Mouse (Mus musculus): ENCODE measurements around the gene Zfp507.

The Zfp507 gene

DNA sequence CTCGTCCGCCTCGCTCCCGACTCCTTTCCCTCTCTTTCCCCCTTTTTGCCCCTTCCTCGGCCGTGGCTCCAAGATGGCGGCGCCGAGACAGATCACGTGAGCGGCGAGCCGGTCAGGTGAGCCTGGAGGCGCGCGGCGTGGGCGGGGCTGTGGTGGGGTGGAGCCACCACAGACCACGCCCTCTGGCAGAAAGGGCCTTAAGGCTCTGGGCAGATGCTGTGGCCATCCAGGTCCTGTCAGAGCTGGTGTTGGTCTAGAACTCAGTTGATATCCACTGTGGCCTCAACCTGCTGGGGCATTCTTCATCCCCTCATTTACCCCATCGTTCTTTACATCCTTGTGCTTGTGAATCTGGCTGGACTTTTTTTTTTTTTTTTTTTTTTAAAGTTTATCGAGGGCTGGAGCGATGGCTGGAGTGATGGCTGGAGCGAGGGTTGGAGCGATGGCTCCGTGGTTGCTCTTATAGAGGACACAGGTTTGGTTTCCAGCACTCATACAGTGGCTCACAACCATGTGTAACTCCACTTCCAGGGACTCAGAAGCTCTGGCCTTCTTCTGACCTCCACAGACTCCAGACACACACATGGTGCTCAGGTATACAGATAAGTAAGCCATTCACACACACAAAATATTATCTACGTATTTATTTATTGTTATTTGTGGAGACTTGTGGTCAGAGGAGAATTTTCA lies at the start of gene Zfp507:
Zfp507 (minus strand) TSS at position 98 of the 690 bp plus-strand sequence.
- peak; percentile 89 for DNase-seq

DNA sequence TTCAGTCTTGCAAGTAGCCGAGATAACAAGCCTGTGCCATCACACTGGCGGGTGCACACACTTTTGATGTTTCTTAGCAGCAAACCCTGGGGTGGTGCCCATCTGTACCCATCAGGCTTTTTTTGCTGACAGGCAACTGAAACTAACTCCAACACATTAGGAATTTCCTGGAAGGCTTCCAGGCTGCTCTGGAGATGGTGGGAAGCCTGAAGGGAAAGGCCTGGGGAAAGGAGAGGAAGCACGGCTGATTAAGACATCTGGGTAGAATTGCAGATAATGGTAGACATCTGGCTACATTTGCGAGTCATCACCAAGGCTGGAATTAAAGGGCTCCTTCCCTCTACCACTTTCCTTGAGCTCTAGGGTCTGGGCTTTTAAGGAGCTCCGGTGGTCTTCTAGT lies 47.6 kb upstream of the Zfp507 start:
- no peak for DNase-seq

- no peak for DNase-seq
Measured at GRCm38 (mm10) chr7:35848526-35848925, 45.7 kb upstream of the Zfp507 start.

DNA sequence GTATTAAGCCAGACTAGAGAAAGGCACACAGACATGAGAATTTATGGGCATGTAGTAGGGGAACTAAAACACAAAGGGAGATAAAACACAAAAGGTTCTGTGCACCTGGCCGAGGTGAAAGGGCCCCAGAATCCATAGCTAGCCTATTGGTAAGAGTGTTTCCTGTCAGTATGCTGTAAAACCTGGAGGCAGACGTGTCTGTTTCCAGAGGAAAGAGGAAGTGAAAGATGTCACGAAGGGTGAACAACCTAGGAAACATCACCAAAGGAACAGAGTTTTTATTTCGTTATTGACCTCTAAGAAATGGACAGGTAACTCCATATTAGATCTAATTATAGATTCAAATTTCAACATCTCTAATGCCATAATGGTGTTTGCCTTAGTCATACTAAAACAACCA lies 37.7 kb upstream of the Zfp507 start:
- DNase-seq: no peak

- DNase-seq: no peak
Measured at GRCm38 (mm10) chr7:35836851-35837250, 34.0 kb upstream of the Zfp507 start.

GRCm38 (mm10) chr7:35836415-35836814 lies 33.6 kb upstream of the Zfp507 start:
- DNase-seq: no peak

DNA sequence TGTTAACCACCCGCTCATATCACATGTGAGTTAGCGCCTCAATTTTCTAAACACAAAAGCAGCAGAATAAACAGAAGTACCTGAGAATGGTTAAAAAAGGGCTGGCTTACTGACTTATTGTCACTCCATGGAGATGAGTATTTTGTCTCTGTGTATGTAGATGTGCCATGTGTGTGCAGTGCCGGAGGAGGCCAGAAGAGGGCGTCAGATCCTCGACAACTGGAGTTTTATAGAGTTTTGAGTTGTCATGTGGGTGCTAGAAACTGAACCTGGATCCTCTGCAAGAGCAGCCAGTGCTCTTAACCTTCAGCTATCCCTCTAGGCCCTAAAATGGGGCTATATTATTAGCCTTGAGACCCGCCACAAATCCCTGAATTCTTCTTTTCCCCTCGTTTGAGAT lies 27.3 kb upstream of the Zfp507 start:
- no peak for DNase-seq

GRCm38 (mm10) chr7:35823906-35824305 lies 21.1 kb upstream of the Zfp507 start:
- DNase-seq: no peak

DNA sequence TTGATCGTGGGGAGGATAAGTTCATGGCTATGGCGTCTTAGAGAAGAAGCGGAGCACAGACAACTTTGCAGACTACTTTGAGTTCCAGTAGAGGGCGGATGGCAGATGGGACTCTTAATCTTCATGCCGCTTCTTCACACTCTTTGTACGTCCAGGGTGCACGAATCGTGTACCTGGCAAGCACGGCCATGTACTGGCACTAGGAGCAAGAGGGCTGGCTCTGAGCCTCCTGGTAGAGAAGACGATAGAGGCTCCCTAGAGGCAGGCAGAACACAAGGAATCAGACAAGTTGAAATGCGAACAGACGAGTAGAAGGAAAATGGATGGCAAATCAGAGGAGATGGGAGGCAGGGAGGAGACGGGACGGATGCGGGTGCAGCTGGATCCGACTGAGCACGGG lies 19.5 kb upstream of the Zfp507 start:
- DNase-seq: no peak

GRCm38 (mm10) chr7:35821357-35821756 lies 18.6 kb upstream of the Zfp507 start:
- DNase-seq: no peak

GRCm38 (mm10) chr7:35819486-35819885 lies 16.7 kb upstream of the Zfp507 start:
- no peak for DNase-seq

GRCm38 (mm10) chr7:35814759-35815551 lies 12.2 kb upstream of the Zfp507 start:
- no peak for DNase-seq

DNA sequence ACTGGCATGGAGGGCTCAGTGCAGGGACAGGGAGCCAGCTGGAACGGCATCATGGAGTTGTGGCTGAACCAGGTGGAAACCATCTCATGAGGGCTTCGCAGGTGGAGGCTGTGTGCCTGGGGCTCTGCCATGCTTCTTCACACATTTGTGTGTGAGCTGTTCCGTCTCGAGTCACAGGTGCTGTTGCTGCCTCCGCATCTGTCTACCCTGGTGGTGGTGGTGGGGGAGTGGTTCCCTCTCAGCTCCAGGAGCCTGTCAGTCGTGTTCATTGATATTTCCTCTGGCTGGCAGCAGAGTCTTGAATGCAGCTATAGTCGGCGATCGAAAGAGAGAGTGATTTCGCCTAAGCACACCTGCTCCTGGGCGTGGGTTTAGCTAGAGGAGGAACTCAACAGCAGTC lies 10.5 kb upstream of the Zfp507 start:
- no peak for DNase-seq

- DNase-seq: peak; percentile 11
Measured at GRCm38 (mm10) chr7:35810736-35811135, 7.9 kb upstream of the Zfp507 start.

GRCm38 (mm10) chr7:35804206-35804605 lies 1.4 kb upstream of the Zfp507 start:
- DNase-seq: no peak

DNA sequence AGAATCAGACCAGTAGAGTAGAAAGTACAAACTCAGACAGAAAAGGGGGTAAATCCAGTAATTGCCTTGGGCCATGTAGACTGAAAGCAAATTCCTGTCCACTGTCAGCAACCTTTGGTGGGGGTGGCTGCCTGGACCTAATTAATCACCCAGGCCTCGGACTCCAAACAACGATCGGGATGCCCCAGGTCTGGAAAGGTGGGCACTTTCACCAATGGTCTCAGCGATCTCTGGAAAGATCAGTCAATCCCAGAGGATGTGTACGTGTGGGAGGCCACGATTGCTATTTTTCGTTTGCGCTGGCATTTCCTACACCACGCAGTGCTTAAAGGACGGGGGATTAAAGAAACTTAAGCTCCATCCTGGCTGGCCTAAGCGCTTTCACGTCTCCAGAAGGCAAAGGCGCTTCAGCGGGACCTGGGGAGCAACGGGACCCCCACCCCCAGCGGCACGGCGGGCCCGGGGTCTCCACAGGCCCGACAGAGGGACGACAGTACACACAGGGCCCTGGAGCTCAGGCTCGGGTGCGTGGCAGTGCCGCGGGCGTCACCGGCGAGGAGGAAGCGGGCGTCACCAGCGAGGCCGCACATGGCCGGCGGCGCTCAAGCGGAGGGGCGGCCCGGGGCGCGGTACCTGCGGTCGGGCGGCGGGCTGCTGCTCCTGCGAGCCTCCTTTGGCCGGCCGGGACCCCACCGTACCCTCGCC lies 450 bp downstream of the Zfp507 start:
- no peak for DNase-seq

DNA sequence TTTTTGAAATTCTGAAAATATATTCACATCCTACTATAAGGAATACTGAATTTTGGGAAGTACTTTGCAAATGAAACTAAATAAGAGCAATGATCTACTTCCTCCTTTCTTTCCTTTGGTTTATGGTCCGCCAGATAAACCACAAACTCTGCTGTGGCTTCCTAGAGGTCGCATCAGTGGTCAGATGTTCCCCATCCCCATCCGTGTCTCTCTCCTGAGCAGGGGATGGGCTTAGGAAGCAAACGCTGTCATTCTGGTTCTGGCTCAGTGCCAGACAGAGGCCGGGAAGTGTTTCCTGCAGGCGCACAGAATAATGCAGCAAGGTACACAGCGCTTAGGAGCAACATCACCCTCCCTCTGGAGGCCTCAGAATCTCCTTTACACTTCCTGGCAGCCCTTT lies 6.7 kb downstream of the Zfp507 start:
- DNase-seq: no peak

DNA sequence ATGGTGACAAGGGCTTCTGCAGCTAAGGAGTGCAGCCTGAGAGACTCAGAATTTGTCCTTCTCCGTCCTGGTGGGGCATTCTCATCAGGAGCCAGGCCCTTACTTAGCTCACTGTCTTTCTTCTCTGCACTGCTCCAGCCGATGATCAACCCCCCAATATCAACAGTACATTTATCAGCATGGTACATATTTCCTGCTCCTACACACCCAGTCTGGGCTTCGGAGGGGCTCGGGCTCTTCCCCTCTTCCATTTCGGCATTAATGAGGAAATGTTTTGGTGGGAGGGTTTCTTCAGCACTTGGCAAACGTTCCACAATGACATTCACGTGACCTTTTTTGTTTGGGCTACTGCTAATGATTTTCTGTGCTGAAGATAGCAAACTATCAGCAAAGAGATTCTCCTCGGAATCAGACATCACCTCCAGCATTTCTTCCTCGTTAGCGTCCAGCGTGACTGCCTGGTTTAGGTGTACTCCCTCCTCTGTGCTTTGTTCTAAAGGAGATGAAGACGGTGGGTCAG lies 8.6 kb downstream of the Zfp507 start:
- DNase-seq: no peak

DNA sequence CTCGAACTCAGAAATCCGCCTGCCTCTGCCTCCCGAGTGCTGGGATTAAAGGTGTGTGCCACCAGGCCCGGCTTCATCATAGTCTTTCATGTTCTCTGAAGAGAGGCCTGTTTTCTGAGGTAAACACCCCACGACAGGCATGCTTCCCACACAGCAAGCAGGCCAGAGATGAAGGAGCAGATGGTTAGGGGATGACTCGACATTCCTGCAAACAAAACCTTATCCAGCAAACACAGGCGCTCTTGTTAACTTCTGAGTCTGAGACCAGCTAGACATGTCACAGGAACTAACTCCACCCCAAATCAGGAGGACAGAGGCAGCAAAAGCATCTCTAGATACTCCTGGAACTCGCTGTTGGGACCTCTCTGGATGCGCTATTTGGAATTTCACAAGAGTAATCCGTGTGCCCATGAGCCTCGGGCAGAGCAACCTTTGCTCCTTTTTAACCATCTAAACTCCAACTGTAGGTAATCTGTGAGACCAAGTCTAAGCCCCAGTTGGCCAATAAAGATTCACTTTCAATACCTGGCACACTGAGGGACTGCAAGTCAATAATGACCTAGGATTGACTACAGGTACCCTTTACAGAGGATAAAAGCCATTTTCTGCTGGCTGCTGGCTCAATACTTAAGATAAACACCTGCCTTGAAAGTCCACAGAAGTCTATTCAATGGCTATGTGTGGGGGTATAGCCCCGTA lies 10.5 kb downstream of the Zfp507 start:
- no peak for DNase-seq

- DNase-seq: no peak
Measured at GRCm38 (mm10) chr7:35790926-35791325, 11.9 kb downstream of the Zfp507 start.

DNA sequence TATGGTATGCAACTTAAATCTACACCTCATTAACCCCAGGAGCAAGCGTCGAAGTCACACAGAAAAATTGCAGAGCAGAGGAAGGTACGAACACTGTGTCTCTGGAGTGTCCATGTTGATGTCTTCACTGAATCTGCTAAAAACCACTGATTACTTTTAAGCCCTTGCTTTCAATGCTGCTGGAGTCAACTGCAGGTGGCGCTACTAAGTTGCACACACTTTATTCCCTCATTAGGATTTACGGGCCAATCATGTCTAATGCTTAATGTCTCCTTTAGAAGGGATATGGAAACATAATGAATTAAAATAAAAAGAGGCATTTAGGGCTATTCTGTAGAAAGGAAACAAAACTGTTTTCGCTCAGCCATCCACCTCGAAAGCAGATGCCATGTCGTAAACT lies 12.6 kb downstream of the Zfp507 start:
- DNase-seq: no peak

- no peak for DNase-seq
Measured at GRCm38 (mm10) chr7:35785579-35785978, 17.2 kb downstream of the Zfp507 start.

- DNase-seq: no peak
Measured at GRCm38 (mm10) chr7:35782252-35782651, 20.6 kb downstream of the Zfp507 start.
